Mouse (Mus musculus) midbrain, embryonic 16.5 days (tissue): ENCODE data around the gene Ubash3b. TPM values are rescaled to one million over a fixed set of nuclear protein-coding genes. Genes with fewer than 3 reads are reported as not detected.

Experiments used
- ATAC-seq: fragments of 200-750 bp; cut with Nextera tagmentation; 2 replicates; pipeline ENCODE4 v1.8.0; 2017; ENCODE audit warnings: moderate TSS enrichment
- H3K27ac ChIP-seq: fragments of 300-500 bp; sonication (generic); 2 replicates; pipeline ENCODE4 v1.5.1; 2014; ENCODE audit warnings: mild to moderate bottlenecking, low read length, mixed read lengths
- H3K27me3 ChIP-seq: fragments of 300-500 bp; sonication (generic); 2 replicates; pipeline ENCODE4 v1.6.1; 2014; ENCODE audit warnings: low read depth, low read length, mixed read lengths; ENCODE audit not compliant: control insufficient read depth, insufficient read depth
- H3K36me3 ChIP-seq: fragments of 300-500 bp; sonication (generic); 2 replicates; pipeline ENCODE4 v1.6.1; 2014; ENCODE audit warnings: mild to moderate bottlenecking, low read length, moderate library complexity, mixed read lengths; ENCODE audit not compliant: control insufficient read depth, insufficient read depth
- H3K4me1 ChIP-seq: fragments of 300-500 bp; sonication (generic); 2 replicates; pipeline ENCODE4 v1.6.1; 2014; ENCODE audit warnings: mild to moderate bottlenecking, low read length, mixed read lengths; ENCODE audit not compliant: control insufficient read depth, insufficient read depth
- H3K4me2 ChIP-seq: fragments of 300-500 bp; sonication (generic); 2 replicates; pipeline ENCODE4 v1.6.1; 2014; ENCODE audit warnings: mild to moderate bottlenecking, low read length, mixed read lengths
- H3K4me3 ChIP-seq: fragments of 300-500 bp; sonication (generic); 2 replicates; pipeline ENCODE4 v1.5.1; 2014; ENCODE audit warnings: low read depth, mild to moderate bottlenecking, low read length, moderate library complexity, mixed read lengths
- H3K9ac ChIP-seq: fragments of 300-500 bp; sonication (generic); 2 replicates; pipeline ENCODE4 v1.6.1; 2014; ENCODE audit warnings: low read depth, low read length, mixed read lengths
- H3K9me3 ChIP-seq: fragments of 300-500 bp; sonication (generic); replicated peaks from 2 replicates; pipeline ENCODE4 v1.6.1; 2014; ENCODE audit warnings: mild to moderate bottlenecking, low read length, mixed read lengths; ENCODE audit not compliant: control insufficient read depth, poor library complexity, severe bottlenecking
- WGBS: fragments of 180-500 bp; shearing (Covaris S2); extraction: QIAGEN DNeasy Blood & Tissue Kit; methylation state at CpG from one replicate; pipeline ENCODE4 v1.1.7; 2014; 5-methylcytosine and 5-hydroxymethylcytosine counted together
- polyA plus RNA-seq: library from polyadenylated mRNA; unstranded; fragments of >200 nt; fragmentation: Nextera tagmentation; extraction: Ambion mirVana; gene quantifications from 2 replicates; pipeline ENCODE4 v1.2.1, GENCODE M21; 2015

The Ubash3b gene
- polyA plus RNA-seq, 1 experiment from 2014 or later = 24.2 TPM

DNA sequence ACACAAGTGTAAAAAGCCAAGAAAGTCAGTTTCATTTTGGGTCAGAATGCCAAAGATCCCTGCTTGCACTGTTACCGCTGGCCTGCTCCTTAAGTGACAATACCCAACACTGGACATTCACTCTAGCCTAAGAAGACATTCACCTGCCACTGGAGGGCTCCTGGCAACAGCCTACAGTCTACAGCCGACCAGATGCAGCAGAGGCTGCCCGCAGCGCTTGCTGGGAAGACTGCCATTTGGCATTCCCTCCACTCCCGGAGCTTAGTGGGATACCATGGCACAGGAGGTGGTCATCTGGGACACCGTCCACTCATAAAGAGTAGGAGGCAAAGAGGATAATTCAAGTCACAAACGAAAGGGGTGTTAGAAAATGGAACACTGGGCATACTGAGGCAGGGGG is 12.9 kb downstream of the Ubash3b start:
- Histone ChIP-seq H3K4me2 (no peak overlapping the region), H3K27ac (no peak overlapping the region), H3K27me3 (no peaks in the 10 kb centered on the region), H3K4me1 (peaks cover 12% of the 10 kb centered on the region), H3K9ac (no peak overlapping the region), H3K4me3 (no peak overlapping the region), H3K9me3 (no peaks in the 10 kb centered on the region), H3K36me3 (no peaks in the 10 kb centered on the region)
- peak; percentile 46; the same call in 1 of the 2 replicates for ATAC-seq
- 72% methylated on average over 7 of the region's 7 CpGs for WGBS

DNA sequence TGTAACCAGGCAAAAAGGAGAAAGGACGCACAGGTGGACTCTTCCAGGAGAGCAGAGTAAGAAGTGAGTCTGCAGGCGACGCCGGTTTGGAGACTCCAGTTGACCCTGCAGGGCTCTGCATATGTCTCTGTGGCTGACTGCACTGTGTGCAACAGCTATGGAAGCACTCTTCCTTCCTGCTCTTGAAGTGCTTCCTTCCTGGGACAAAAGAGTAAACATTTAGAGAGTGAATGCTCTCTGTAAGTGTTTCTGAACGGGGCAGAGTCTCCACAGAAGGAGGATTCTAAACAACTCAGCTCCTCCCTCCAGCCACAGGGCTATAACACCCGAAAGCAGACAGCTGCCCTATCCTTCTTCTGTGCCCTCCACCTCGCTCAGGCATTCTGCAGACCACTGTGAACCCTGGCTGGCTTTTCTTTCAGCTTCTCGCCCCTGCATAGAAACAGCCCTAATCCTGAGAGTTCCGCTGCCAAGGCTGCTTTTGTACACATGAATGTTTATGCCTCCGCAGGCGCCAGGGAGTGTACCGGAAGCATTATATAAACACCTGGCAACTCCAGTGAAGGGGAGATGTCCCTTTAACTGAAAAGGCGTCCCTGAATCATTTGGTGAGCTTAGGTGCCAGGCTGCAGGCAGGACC is 14.2 kb downstream of the Ubash3b start:
- ATAC-seq = 0 out of 2 replicates have a peak, but pooled peaks have one; percentile 47
- H3K4me1 ChIP-seq = peaks cover 12% of the 10 kb centered on the region
- 0 out of 2 replicates have a peak overlapping the region, but pooled peaks have one; percentile 38 for H3K27ac ChIP-seq
- no peak overlapping the region for H3K4me3 ChIP-seq
- WGBS = 26% methylated on average over 13 of the region's 13 CpGs
- H3K36me3 ChIP-seq = no peaks in the 10 kb centered on the region
- 0 out of 2 replicates have a peak overlapping the region, but pooled peaks have one; percentile 28 for H3K9ac ChIP-seq
- H3K9me3 ChIP-seq = no peaks in the 10 kb centered on the region
- peak overlapping the region; percentile 35 for H3K4me2 ChIP-seq
- H3K27me3 ChIP-seq = no peaks in the 10 kb centered on the region

GRCm38 (mm10) chr9:41143825-41144224 is 17.7 kb downstream of the Ubash3b start:
- WGBS = 94% methylated on average over 15 of the region's 15 CpGs
- no peak for ATAC-seq

GRCm38 (mm10) chr9:41143115-41143514 is 18.4 kb downstream of the Ubash3b start:
- Histone ChIP-seq H3K4me3 (no peak overlapping the region), H3K27ac (no peak overlapping the region), H3K4me1 (peaks cover 10% of the 10 kb centered on the region), H3K9me3 (no peaks in the 10 kb centered on the region), H3K9ac (no peak overlapping the region), H3K27me3 (no peaks in the 10 kb centered on the region), H3K36me3 (no peaks in the 10 kb centered on the region), H3K4me2 (no peak overlapping the region)
- WGBS = 93% methylated on average over 3 of the region's 3 CpGs
- ATAC-seq = no peak

More at GRCm38 (mm10) chr9:41143825-41144224, 17.7 kb downstream of the Ubash3b start:
- H3K36me3 ChIP-seq = no peaks in the 10 kb centered on the region
- no peak overlapping the region for H3K27ac ChIP-seq
- H3K4me3 ChIP-seq = no peak overlapping the region
- no peaks in the 10 kb centered on the region for H3K27me3 ChIP-seq
- no peak overlapping the region for H3K9ac ChIP-seq
- H3K4me2 ChIP-seq = no peak overlapping the region
- H3K9me3 ChIP-seq = no peaks in the 10 kb centered on the region
- H3K4me1 ChIP-seq = peaks cover 10% of the 10 kb centered on the region

DNA sequence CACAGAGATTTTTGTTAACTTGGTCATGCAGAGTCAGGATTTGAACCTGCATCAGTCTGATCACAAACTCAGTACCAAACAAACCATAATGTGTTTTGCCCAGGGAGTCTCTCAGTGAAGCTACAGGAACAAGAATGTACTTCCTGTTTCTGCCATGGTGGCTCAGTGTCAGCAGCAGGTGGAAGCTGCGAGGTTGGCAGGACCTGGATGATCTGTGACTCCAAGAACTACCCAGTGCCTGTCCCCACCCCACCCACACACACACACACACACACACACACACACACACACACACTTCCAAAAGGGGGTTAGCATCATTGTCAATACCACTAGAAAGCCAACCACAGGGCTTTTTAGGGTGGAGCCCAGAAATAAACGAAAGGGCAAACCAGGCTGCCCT is 20.5 kb downstream of the Ubash3b start:
- WGBS = 85% methylated on average over 2 of the region's 2 CpGs
- Histone ChIP-seq H3K4me2 (no peak overlapping the region), H3K27ac (no peak overlapping the region), H3K9ac (no peak overlapping the region), H3K4me3 (no peak overlapping the region), H3K36me3 (no peaks in the 10 kb centered on the region), H3K9me3 (no peaks in the 10 kb centered on the region), H3K4me1 (no peaks in the 10 kb centered on the region), H3K27me3 (no peaks in the 10 kb centered on the region)
- no peak for ATAC-seq

GRCm38 (mm10) chr9:41138987-41139808 is 22.3 kb downstream of the Ubash3b start:
- no peak overlapping the region for H3K4me2 ChIP-seq
- no peaks in the 10 kb centered on the region for H3K4me1 ChIP-seq
- H3K4me3 ChIP-seq = no peak overlapping the region
- no peaks in the 10 kb centered on the region for H3K27me3 ChIP-seq
- no peak for ATAC-seq
- no peaks in the 10 kb centered on the region for H3K36me3 ChIP-seq
- no peak overlapping the region for H3K27ac ChIP-seq
- H3K9me3 ChIP-seq = no peaks in the 10 kb centered on the region
- H3K9ac ChIP-seq = no peak overlapping the region
- 80% methylated on average over 6 of the region's 6 CpGs for WGBS

- Histone ChIP-seq H3K4me2 (no peak overlapping the region), H3K27ac (no peak overlapping the region), H3K4me3 (no peak overlapping the region), H3K9me3 (no peaks in the 10 kb centered on the region), H3K36me3 (no peaks in the 10 kb centered on the region), H3K4me1 (no peaks in the 10 kb centered on the region), H3K9ac (no peak overlapping the region), H3K27me3 (no peaks in the 10 kb centered on the region)
- no peak for ATAC-seq
- 79% methylated on average over 7 of the region's 7 CpGs for WGBS
Measured at GRCm38 (mm10) chr9:41136691-41137467, 24.6 kb downstream of the Ubash3b start.

DNA sequence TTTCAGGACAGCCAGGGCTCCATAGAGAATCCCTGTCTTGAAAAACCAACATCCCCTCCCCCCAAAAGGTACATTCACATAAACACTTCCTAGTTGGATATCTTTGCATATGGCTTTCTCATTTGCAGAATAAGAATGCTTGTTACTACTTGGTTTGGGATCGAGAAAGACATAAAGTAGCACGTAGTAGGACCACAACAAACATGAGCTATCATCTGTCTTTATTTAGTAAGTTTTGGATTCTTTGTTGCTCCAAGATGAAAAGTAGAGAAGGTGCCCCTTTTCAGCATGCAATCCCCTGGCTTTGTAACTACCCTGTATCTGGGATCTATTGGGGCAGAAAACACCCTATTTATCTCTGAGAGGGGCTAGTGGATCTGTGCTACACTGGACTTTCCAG is 25.2 kb downstream of the Ubash3b start:
- 95% methylated on average over 2 of the region's 2 CpGs for WGBS
- Histone ChIP-seq H3K27ac (no peak overlapping the region), H3K4me1 (no peaks in the 10 kb centered on the region), H3K4me2 (no peak overlapping the region), H3K9me3 (no peaks in the 10 kb centered on the region), H3K4me3 (no peak overlapping the region), H3K27me3 (no peaks in the 10 kb centered on the region), H3K36me3 (no peaks in the 10 kb centered on the region), H3K9ac (no peak overlapping the region)
- no peak for ATAC-seq
